Mouse (Mus musculus): Measurements from ENCODE around the gene A530016L24Rik. TPM values are rescaled to one million over a fixed set of nuclear protein-coding genes. Genes with fewer than 3 reads are reported as not detected.

A530016L24Rik gene
- polyA plus RNA-seq, 1 experiment from 2014 or later = 0.30 TPM

- H3K36me3 ChIP-seq (ENCODE audit: control insufficient read depth, insufficient read depth, low read length) = no peaks in the 10 kb centered on the region
- no peak overlapping the region for H3K4me2 ChIP-seq (replicated peaks; ENCODE audit: low read depth, low read length)
- H3K4me3 ChIP-seq (ENCODE audit: low read depth, low read length) = no peak overlapping the region
- no peaks in the 10 kb centered on the region for H3K27me3 ChIP-seq (ENCODE audit: control insufficient read depth, insufficient read depth, low read length)
- no peak overlapping the region for H3K27ac ChIP-seq (ENCODE audit: low read length)
- ATAC-seq (ENCODE audit: insufficient number of reproducible peaks, insufficient read depth, low FRiP score, low read depth) = peak; percentile 76; the same call in 1 of the 2 replicates
- WGBS = 26% methylated on average over 9 of the region's 9 CpGs
- no peaks in the 10 kb centered on the region for H3K4me1 ChIP-seq (ENCODE audit: control insufficient read depth, insufficient read depth, low read length)
- no peaks in the 10 kb centered on the region for H3K9me3 ChIP-seq (ENCODE audit: control insufficient read depth, low read depth, low read length)
- no peak overlapping the region for H3K9ac ChIP-seq (replicated peaks; ENCODE audit: low read depth, low read length)
Measured at GRCm38 (mm10) chr12:112473777-112474176, 15.5 kb upstream of the A530016L24Rik start.

GRCm38 (mm10) chr12:112489535-112489934 is 287 bp downstream of the A530016L24Rik start:
- Histone ChIP-seq H3K4me1 (ENCODE audit: control insufficient read depth, insufficient read depth, low read length) (peaks cover 12% of the 10 kb centered on the region; the same call in 1 of the 2 replicates), H3K27ac (ENCODE audit: low read length) (no peak overlapping the region), H3K9me3 (ENCODE audit: control insufficient read depth, low read depth, low read length) (no peaks in the 10 kb centered on the region), H3K4me3 (ENCODE audit: low read depth, low read length) (no peak overlapping the region), H3K27me3 (ENCODE audit: control insufficient read depth, insufficient read depth, low read length) (no peaks in the 10 kb centered on the region), H3K4me2 (replicated peaks; ENCODE audit: low read depth, low read length) (no peak overlapping the region), H3K9ac (replicated peaks; ENCODE audit: low read depth, low read length) (no peak overlapping the region), H3K36me3 (ENCODE audit: control insufficient read depth, insufficient read depth, low read length) (no peaks in the 10 kb centered on the region)
- ATAC-seq (ENCODE audit: insufficient number of reproducible peaks, insufficient read depth, low FRiP score, low read depth) = no peak
- WGBS = 90% methylated on average over 9 of the region's 9 CpGs

GRCm38 (mm10) chr12:112490444-112490939 is 1.2 kb downstream of the A530016L24Rik start:
- 18% methylated on average over 3 of the region's 3 CpGs for WGBS
- Histone ChIP-seq H3K4me1 (ENCODE audit: control insufficient read depth, insufficient read depth, low read length) (peaks cover 12% of the 10 kb centered on the region; the same call in 1 of the 2 replicates), H3K9ac (replicated peaks; ENCODE audit: low read depth, low read length) (no peak overlapping the region), H3K27me3 (ENCODE audit: control insufficient read depth, insufficient read depth, low read length) (no peaks in the 10 kb centered on the region), H3K4me2 (replicated peaks; ENCODE audit: low read depth, low read length) (no peak overlapping the region), H3K9me3 (ENCODE audit: control insufficient read depth, low read depth, low read length) (no peaks in the 10 kb centered on the region), H3K36me3 (ENCODE audit: control insufficient read depth, insufficient read depth, low read length) (no peaks in the 10 kb centered on the region), H3K27ac (ENCODE audit: low read length) (peak overlapping the region; percentile 53; the same call in 1 of the 2 replicates), H3K4me3 (ENCODE audit: low read depth, low read length) (no peak overlapping the region)
- ATAC-seq (ENCODE audit: insufficient number of reproducible peaks, insufficient read depth, low FRiP score, low read depth) = peak; percentile 74

GRCm38 (mm10) chr12:112496136-112496535 is 6.9 kb downstream of the A530016L24Rik start:
- Histone ChIP-seq H3K9ac (replicated peaks; ENCODE audit: low read depth, low read length) (no peak overlapping the region), H3K36me3 (ENCODE audit: control insufficient read depth, insufficient read depth, low read length) (no peaks in the 10 kb centered on the region), H3K4me3 (ENCODE audit: low read depth, low read length) (no peak overlapping the region), H3K4me2 (replicated peaks; ENCODE audit: low read depth, low read length) (no peak overlapping the region), H3K4me1 (ENCODE audit: control insufficient read depth, insufficient read depth, low read length) (peaks cover 5% of the 10 kb centered on the region; the same call in 1 of the 2 replicates), H3K27ac (ENCODE audit: low read length) (no peak overlapping the region), H3K9me3 (ENCODE audit: control insufficient read depth, low read depth, low read length) (no peaks in the 10 kb centered on the region), H3K27me3 (ENCODE audit: control insufficient read depth, insufficient read depth, low read length) (no peaks in the 10 kb centered on the region)
- ATAC-seq (ENCODE audit: insufficient number of reproducible peaks, insufficient read depth, low FRiP score, low read depth) = no peak
- 72% methylated on average over 5 of the region's 5 CpGs for WGBS

- 81% methylated on average over 8 of the region's 8 CpGs for WGBS
- Histone ChIP-seq H3K9ac (replicated peaks; ENCODE audit: low read depth, low read length) (no peak overlapping the region), H3K36me3 (ENCODE audit: control insufficient read depth, insufficient read depth, low read length) (no peaks in the 10 kb centered on the region), H3K4me3 (ENCODE audit: low read depth, low read length) (no peak overlapping the region), H3K4me2 (replicated peaks; ENCODE audit: low read depth, low read length) (no peak overlapping the region), H3K4me1 (ENCODE audit: control insufficient read depth, insufficient read depth, low read length) (no peaks in the 10 kb centered on the region), H3K27ac (ENCODE audit: low read length) (no peak overlapping the region), H3K27me3 (ENCODE audit: control insufficient read depth, insufficient read depth, low read length) (no peaks in the 10 kb centered on the region), H3K9me3 (ENCODE audit: control insufficient read depth, low read depth, low read length) (no peaks in the 10 kb centered on the region)
- no peak for ATAC-seq (ENCODE audit: insufficient number of reproducible peaks, insufficient read depth, low FRiP score, low read depth)
Measured at GRCm38 (mm10) chr12:112497731-112498130, 8.5 kb downstream of the A530016L24Rik start.

GRCm38 (mm10) chr12:112498683-112499082 is 9.4 kb downstream of the A530016L24Rik start:
- no peaks in the 10 kb centered on the region for H3K4me1 ChIP-seq (ENCODE audit: control insufficient read depth, insufficient read depth, low read length)
- H3K4me3 ChIP-seq (ENCODE audit: low read depth, low read length) = no peak overlapping the region
- no peaks in the 10 kb centered on the region for H3K27me3 ChIP-seq (ENCODE audit: control insufficient read depth, insufficient read depth, low read length)
- 36% methylated on average over 11 of the region's 11 CpGs for WGBS
- no peak overlapping the region for H3K27ac ChIP-seq (ENCODE audit: low read length)
- no peak overlapping the region for H3K4me2 ChIP-seq (replicated peaks; ENCODE audit: low read depth, low read length)
- ATAC-seq (ENCODE audit: insufficient number of reproducible peaks, insufficient read depth, low FRiP score, low read depth) = 0 out of 2 replicates have a peak, but pooled peaks have one; percentile 33
- no peaks in the 10 kb centered on the region for H3K36me3 ChIP-seq (ENCODE audit: control insufficient read depth, insufficient read depth, low read length)
- H3K9me3 ChIP-seq (ENCODE audit: control insufficient read depth, low read depth, low read length) = no peaks in the 10 kb centered on the region
- H3K9ac ChIP-seq (replicated peaks; ENCODE audit: low read depth, low read length) = no peak overlapping the region

GRCm38 (mm10) chr12:112503003-112503771 is 13.9 kb downstream of the A530016L24Rik start:
- ATAC-seq (ENCODE audit: insufficient number of reproducible peaks, insufficient read depth, low FRiP score, low read depth) = no peak
- 22% methylated on average over 19 of the region's 19 CpGs for WGBS
- no peaks in the 10 kb centered on the region for H3K4me1 ChIP-seq (ENCODE audit: control insufficient read depth, insufficient read depth, low read length)
- no peaks in the 10 kb centered on the region for H3K36me3 ChIP-seq (ENCODE audit: control insufficient read depth, insufficient read depth, low read length)
- no peak overlapping the region for H3K9ac ChIP-seq (replicated peaks; ENCODE audit: low read depth, low read length)
- no peak overlapping the region for H3K4me3 ChIP-seq (ENCODE audit: low read depth, low read length)
- H3K27me3 ChIP-seq (ENCODE audit: control insufficient read depth, insufficient read depth, low read length) = no peaks in the 10 kb centered on the region
- no peak overlapping the region for H3K27ac ChIP-seq (ENCODE audit: low read length)
- H3K4me2 ChIP-seq (replicated peaks; ENCODE audit: low read depth, low read length) = no peak overlapping the region
- no peaks in the 10 kb centered on the region for H3K9me3 ChIP-seq (ENCODE audit: control insufficient read depth, low read depth, low read length)

GRCm38 (mm10) chr12:112506267-112506666 is 17.0 kb downstream of the A530016L24Rik start:
- Histone ChIP-seq H3K4me3 (ENCODE audit: low read depth, low read length) (no peak overlapping the region), H3K9me3 (ENCODE audit: control insufficient read depth, low read depth, low read length) (no peaks in the 10 kb centered on the region), H3K27ac (ENCODE audit: low read length) (no peak overlapping the region), H3K27me3 (ENCODE audit: control insufficient read depth, insufficient read depth, low read length) (peaks cover 14% of the 10 kb centered on the region), H3K4me1 (ENCODE audit: control insufficient read depth, insufficient read depth, low read length) (0 out of 2 replicates have a peak, but pooled peaks cover 2% of the 10 kb centered on the region), H3K9ac (replicated peaks; ENCODE audit: low read depth, low read length) (no peak overlapping the region), H3K36me3 (ENCODE audit: control insufficient read depth, insufficient read depth, low read length) (no peaks in the 10 kb centered on the region), H3K4me2 (replicated peaks; ENCODE audit: low read depth, low read length) (no peak overlapping the region)
- 62% methylated on average over 6 of the region's 6 CpGs for WGBS
- no peak for ATAC-seq (ENCODE audit: insufficient number of reproducible peaks, insufficient read depth, low FRiP score, low read depth)
